Mouse (Mus musculus) hindbrain, embryonic 14.5 days (tissue): ENCODE results near the gene Pacs1. TPM values are rescaled to one million over a fixed set of nuclear protein-coding genes. Genes with fewer than 3 reads are reported as not detected.
"Not testable (repeated sequence)": the region's sequence is repeated elsewhere in the genome, so short reads cannot be mapped to it uniquely, and the experiment has no call there.

ENCODE experiments used
- ATAC-seq: fragments of 200-750 bp; cut with Nextera tagmentation; 2 replicates; pipeline ENCODE4 v1.8.0; 2017; ENCODE audit warnings: moderate number of reproducible peaks, mild to moderate bottlenecking, moderate TSS enrichment, moderate library complexity; ENCODE audit not compliant: low FRiP score
- DNase-seq: peaks from one replicate; pipeline ENCODE4 v3.0.0-alpha.2; 2015; ENCODE audit warnings: low spot score
- H3K27ac ChIP-seq: fragments of 300-500 bp; sonication (generic); 2 replicates; pipeline ENCODE4 v1.5.1; 2014; ENCODE audit warnings: mild to moderate bottlenecking, moderate library complexity
- H3K27me3 ChIP-seq: fragments of 300-500 bp; sonication (generic); 2 replicates; pipeline ENCODE4 v1.6.1; 2014; ENCODE audit warnings: mild to moderate bottlenecking, low read length, mixed read lengths; ENCODE audit not compliant: control insufficient read depth, insufficient read depth
- H3K36me3 ChIP-seq: fragments of 300-500 bp; sonication (generic); replicated peaks from 2 replicates; pipeline ENCODE4 v1.6.1; 2014; ENCODE audit not compliant: control insufficient read depth, insufficient read depth
- H3K4me1 ChIP-seq: fragments of 300-500 bp; sonication (generic); replicated peaks from 2 replicates; pipeline ENCODE4 v1.6.1; 2014; ENCODE audit warnings: antibody characterized with exemption, low read length, mixed read lengths; ENCODE audit not compliant: control insufficient read depth, insufficient read depth
- H3K4me2 ChIP-seq: fragments of 300-500 bp; sonication (generic); replicated peaks from 2 replicates; pipeline ENCODE4 v1.6.1; 2014; ENCODE audit warnings: mild to moderate bottlenecking, moderate library complexity
- H3K4me3 ChIP-seq: fragments of 300-500 bp; sonication (generic); replicated peaks from 2 replicates; pipeline ENCODE4 v1.5.1; 2014; ENCODE audit warnings: mild to moderate bottlenecking, low read length
- H3K9ac ChIP-seq: fragments of 300-500 bp; sonication (generic); 2 replicates; pipeline ENCODE4 v1.6.1; 2014
- H3K9me3 ChIP-seq: fragments of 300-500 bp; sonication (generic); 2 replicates; pipeline ENCODE4 v1.6.1; 2016; ENCODE audit warnings: low read length; ENCODE audit not compliant: control insufficient read depth
- WGBS: fragments of 180-500 bp; shearing (Covaris S2); extraction: QIAGEN DNeasy Blood & Tissue Kit; methylation state at CpG from one replicate; pipeline ENCODE4 v1.1.7; 2014; 5-methylcytosine and 5-hydroxymethylcytosine counted together
- polyA plus RNA-seq: library from polyadenylated mRNA; unstranded; fragments of >200 nt; fragmentation: Nextera tagmentation; extraction: Ambion mirVana; gene quantifications from 2 replicates; pipeline ENCODE4 v1.2.1, GENCODE M21; 2014

Pacs1 gene
- polyA plus RNA-seq, 1 experiment from 2014 or later, result 54.3 TPM

GRCm38 (mm10) chr19:5272326-5272795 is 558 bp downstream of the Pacs1 start:
- peak overlapping the region; percentile 90 for H3K27ac ChIP-seq
- H3K4me3 ChIP-seq, result peak overlapping the region; percentile 99
- no peaks in the 10 kb centered on the region for H3K9me3 ChIP-seq
- WGBS, result 0% methylated on average over 28 of the region's 30 CpGs
- H3K4me2 ChIP-seq, result peak overlapping the region; percentile 78
- ATAC-seq (peak; percentile 47), DNase-seq (no peak)
- peaks cover 18% of the 10 kb centered on the region for H3K4me1 ChIP-seq
- H3K27me3 ChIP-seq, result no peaks in the 10 kb centered on the region
- H3K36me3 ChIP-seq, result peaks cover 36% of the 10 kb centered on the region
- peak overlapping the region; percentile 97 for H3K9ac ChIP-seq

DNA sequence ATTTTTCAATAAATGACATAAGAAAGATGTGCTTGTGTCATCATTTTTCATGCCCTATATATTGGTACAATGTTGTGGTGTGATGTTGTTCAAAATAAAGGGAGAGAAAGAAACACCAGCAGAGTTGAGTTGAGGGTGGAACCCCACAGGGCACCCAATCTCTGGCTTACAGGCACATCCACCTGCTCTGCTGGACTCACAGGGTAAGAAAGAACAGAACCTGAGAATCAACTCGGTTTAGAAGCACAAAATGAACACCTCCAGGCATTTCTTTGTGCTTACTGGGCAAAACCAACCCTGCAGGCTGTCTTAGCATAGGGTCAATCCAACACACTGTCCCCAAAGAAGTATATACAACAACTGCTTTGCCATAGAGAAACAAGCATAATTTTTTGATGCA is 1.5 kb downstream of the Pacs1 start:
- DNase-seq (no peak), ATAC-seq (no peak)
- 68% methylated on average over 1 of the region's 1 CpGs for WGBS
- no peaks in the 10 kb centered on the region for H3K27me3 ChIP-seq
- H3K36me3 ChIP-seq, result peaks cover 26% of the 10 kb centered on the region
- peak overlapping the region; percentile 99 for H3K4me3 ChIP-seq
- H3K4me1 ChIP-seq, result peaks cover 18% of the 10 kb centered on the region
- peak overlapping the region; percentile 78 for H3K4me2 ChIP-seq
- H3K9me3 ChIP-seq, result no peaks in the 10 kb centered on the region
- H3K9ac ChIP-seq, result peak overlapping the region; percentile 97; the same call in 1 of the 2 replicates
- H3K27ac ChIP-seq, result no peak overlapping the region

DNA sequence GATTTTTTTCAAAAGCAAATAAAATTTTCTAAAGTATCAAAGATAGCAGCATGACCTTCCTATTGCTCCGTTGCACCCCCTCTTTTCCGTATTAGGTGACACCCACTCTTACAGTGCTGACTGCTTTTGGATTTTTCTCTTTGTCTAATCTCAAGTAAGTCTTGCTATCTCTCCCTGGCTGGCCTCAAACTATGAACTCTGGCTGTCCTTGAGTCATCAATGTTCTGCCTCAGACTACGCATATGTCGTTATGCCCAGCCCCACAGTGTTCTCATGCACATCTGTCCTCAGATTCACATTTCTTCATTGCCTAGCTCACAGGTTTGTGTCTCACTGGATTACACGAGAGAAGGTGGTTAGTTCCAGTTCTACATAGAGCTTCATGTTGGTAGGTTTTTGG is 3.5 kb downstream of the Pacs1 start:
- H3K9ac ChIP-seq, result no peak overlapping the region
- H3K27ac ChIP-seq, result no peak overlapping the region
- DNase-seq (no peak), ATAC-seq (no peak)
- no peak overlapping the region for H3K4me2 ChIP-seq
- H3K4me1 ChIP-seq, result peaks cover 18% of the 10 kb centered on the region
- no peak overlapping the region for H3K4me3 ChIP-seq
- no peaks in the 10 kb centered on the region for H3K27me3 ChIP-seq
- 88% methylated on average over 5 of the region's 5 CpGs for WGBS
- H3K9me3 ChIP-seq, result no peaks in the 10 kb centered on the region
- peaks cover 6% of the 10 kb centered on the region for H3K36me3 ChIP-seq

DNA sequence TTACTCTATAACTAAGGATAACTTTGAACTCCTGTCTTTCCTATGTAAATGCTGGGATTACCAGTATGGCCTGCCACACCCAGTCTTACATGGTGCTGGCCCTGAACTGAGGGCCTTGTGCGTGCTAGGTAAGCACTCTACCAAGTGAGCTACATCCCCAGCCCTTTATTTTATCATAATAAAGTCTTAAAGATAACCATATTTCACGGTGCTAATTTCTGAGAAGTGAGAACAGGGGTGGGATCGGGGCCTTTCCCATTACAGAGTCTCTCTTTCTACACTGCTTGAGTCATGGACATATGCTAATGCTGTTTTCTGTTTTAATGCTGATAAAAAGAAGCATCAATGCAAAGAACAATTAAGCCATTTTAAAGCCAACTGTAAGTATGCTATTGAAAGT is 4.0 kb downstream of the Pacs1 start:
- Histone ChIP-seq H3K36me3 (peaks cover under 1% of the 10 kb centered on the region), H3K27ac (no peak overlapping the region), H3K27me3 (no peaks in the 10 kb centered on the region), H3K4me1 (peaks cover 18% of the 10 kb centered on the region), H3K9ac (no peak overlapping the region), H3K4me3 (no peak overlapping the region), H3K9me3 (no peaks in the 10 kb centered on the region), H3K4me2 (no peak overlapping the region)
- ATAC-seq, result no peak
- DNase-seq, result no peak
- 91% methylated on average over 3 of the region's 3 CpGs for WGBS

GRCm38 (mm10) chr19:5268017-5268416 is 4.9 kb downstream of the Pacs1 start:
- peaks cover 18% of the 10 kb centered on the region for H3K4me1 ChIP-seq
- no peak overlapping the region for H3K27ac ChIP-seq
- no peaks in the 10 kb centered on the region for H3K36me3 ChIP-seq
- no peak overlapping the region for H3K9ac ChIP-seq
- no peak overlapping the region for H3K4me3 ChIP-seq
- H3K9me3 ChIP-seq, result no peaks in the 10 kb centered on the region
- ATAC-seq, result no peak
- DNase-seq, result no peak
- H3K4me2 ChIP-seq, result no peak overlapping the region
- H3K27me3 ChIP-seq, result no peaks in the 10 kb centered on the region

- H3K4me3 ChIP-seq, result no peak overlapping the region
- no peaks in the 10 kb centered on the region for H3K27me3 ChIP-seq
- no peaks in the 10 kb centered on the region for H3K36me3 ChIP-seq
- no peak overlapping the region for H3K27ac ChIP-seq
- peaks cover 17% of the 10 kb centered on the region for H3K4me1 ChIP-seq
- ATAC-seq, result no peak
- no peak overlapping the region for H3K9ac ChIP-seq
- H3K9me3 ChIP-seq, result no peaks in the 10 kb centered on the region
- 98% methylated on average over 5 of the region's 5 CpGs for WGBS
- no peak for DNase-seq
- no peak overlapping the region for H3K4me2 ChIP-seq
Measured at GRCm38 (mm10) chr19:5267015-5267414, 5.9 kb downstream of the Pacs1 start.

DNA sequence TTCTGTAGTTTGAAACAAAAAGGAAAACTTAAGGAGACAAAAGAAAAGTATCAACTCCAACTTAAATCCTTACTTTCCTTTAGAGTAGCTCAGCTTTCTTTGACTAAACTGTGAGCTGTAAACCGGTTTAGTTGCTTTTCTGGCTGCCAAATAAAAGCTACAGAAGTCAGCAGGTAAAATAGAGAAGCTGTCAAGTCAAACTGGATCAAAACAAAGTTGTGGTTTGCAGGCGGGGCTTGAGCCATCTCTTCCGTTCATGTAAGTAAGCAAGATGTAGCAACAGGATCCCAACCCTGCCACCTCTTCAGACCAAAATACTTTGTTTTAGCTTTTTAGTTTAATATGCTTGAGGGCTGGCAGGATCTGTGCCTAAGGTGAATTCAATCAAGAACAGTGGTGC is 15.8 kb downstream of the Pacs1 start:
- H3K27ac ChIP-seq, result no peak overlapping the region
- H3K4me1 ChIP-seq, result no peaks in the 10 kb centered on the region
- DNase-seq (no peak), ATAC-seq (no peak)
- no peaks in the 10 kb centered on the region for H3K36me3 ChIP-seq
- no peaks in the 10 kb centered on the region for H3K9me3 ChIP-seq
- no peaks in the 10 kb centered on the region for H3K27me3 ChIP-seq
- 59% methylated on average over 3 of the region's 3 CpGs for WGBS
- H3K4me2 ChIP-seq, result no peak overlapping the region
- no peak overlapping the region for H3K9ac ChIP-seq
- no peak overlapping the region for H3K4me3 ChIP-seq

- not testable (repeated sequence) for ATAC-seq, H3K36me3 ChIP-seq, H3K27ac ChIP-seq, DNase-seq, H3K4me1 ChIP-seq, H3K9me3 ChIP-seq, H3K4me2 ChIP-seq, H3K4me3 ChIP-seq, H3K27me3 ChIP-seq, H3K9ac ChIP-seq
- WGBS, result 95% methylated on average over 1 of the region's 1 CpGs
Measured at GRCm38 (mm10) chr19:5236981-5237380, 35.9 kb downstream of the Pacs1 start.

- ATAC-seq, result no peak
- H3K4me3 ChIP-seq, result no peak overlapping the region
- no peak overlapping the region for H3K9ac ChIP-seq
- H3K9me3 ChIP-seq, result no peaks in the 10 kb centered on the region
- no peak overlapping the region for H3K4me2 ChIP-seq
- no peaks in the 10 kb centered on the region for H3K4me1 ChIP-seq
- DNase-seq, result no peak
- no peak overlapping the region for H3K27ac ChIP-seq
- H3K27me3 ChIP-seq, result no peaks in the 10 kb centered on the region
- no peaks in the 10 kb centered on the region for H3K36me3 ChIP-seq
- WGBS, result 87% methylated on average over 4 of the region's 4 CpGs
Measured at GRCm38 (mm10) chr19:5232696-5233095, 40.2 kb downstream of the Pacs1 start.

GRCm38 (mm10) chr19:5230110-5230509 is 42.8 kb downstream of the Pacs1 start:
- no peak for DNase-seq
- 91% methylated on average over 2 of the region's 2 CpGs for whole genome bisulfite sequencing
- Histone ChIP-seq H3K36me3 (no peaks in the 10 kb centered on the region), H3K4me2 (no peak overlapping the region), H3K4me3 (no peak overlapping the region), H3K4me1 (no peaks in the 10 kb centered on the region), H3K27me3 (no peaks in the 10 kb centered on the region), H3K9ac (no peak overlapping the region), H3K27ac (no peak overlapping the region), H3K9me3 (no peaks in the 10 kb centered on the region)
- ATAC-seq, result no peak
